Mouse (Mus musculus) erythroblast, embryonic 14.5 days (primary cell): ENCODE results near the gene Tada3.

Experiments used
- GATA1 ChIP-seq: IDR thresholded peaks from 2 replicates; pipeline ENCODE4 v1.6.1; 2012; ENCODE audit warnings: low read length, inconsistent platforms, mixed read lengths
- TAL1 ChIP-seq: IDR thresholded peaks from 3 replicates; pipeline ENCODE4 v1.6.1; 2012; ENCODE audit warnings: low read length, inconsistent platforms, mixed read lengths

DNA sequence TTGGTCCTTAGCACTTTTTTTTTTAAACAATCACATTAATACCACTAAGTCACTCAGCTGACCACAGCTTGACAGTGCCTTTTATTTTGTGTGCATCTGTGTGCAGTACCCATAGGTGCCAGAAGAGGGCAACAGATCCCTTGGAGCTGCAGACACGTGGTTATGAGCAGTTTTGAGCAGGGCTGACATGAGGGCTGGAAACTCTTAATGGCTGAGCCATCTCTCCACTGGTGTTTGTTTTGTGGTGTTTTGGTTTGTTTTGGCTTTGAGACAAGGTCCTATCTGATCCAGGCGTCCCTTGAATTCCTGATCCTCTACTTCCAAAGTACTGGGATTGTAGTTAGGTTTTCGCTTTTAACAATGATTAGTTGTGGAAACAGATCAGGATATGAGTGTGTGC, 49.7 kb upstream of the Tada3 start:
- TF ChIP-seq GATA1 (no peak), TAL1 (no peak)
